Mouse (Mus musculus): ENCODE data around the gene Nadsyn1.

DNA sequence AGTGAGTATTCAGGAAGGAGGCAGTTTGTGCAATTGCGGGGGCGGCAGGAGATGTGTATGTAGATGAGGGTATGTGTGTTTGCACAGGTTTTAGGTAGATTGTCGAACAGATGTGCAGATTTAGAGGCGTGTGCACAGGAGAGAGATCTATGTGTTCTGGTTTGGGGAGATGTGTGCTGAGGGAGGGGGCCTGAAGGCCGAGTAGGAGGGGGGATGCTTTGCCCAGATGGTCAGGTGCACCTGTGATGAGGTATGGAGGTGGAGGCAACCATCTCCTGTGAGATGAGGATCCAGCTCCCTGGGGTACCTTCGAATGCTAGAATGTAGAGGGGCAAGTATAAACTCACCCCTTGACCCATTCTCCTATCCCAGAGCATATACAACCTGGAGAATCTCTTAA lies 7.8 kb upstream of the Nadsyn1 start:
- no peak for TF ChIP-seq CTCF (IDR thresholded peaks at IDR 0.05; ENCODE audit: low read depth)
- TF ChIP-seq EP300 (IDR thresholded peaks at IDR 0.05; ENCODE audit: low read depth) = no peak

Data from heart, postnatal 0 days (tissue).